Mouse (Mus musculus) cerebellum, postnatal 10 days (tissue): ENCODE results near the gene Plin1.

Experiments
- DNase-seq, 2 experiments: peaks; one replicate each; pipeline ENCODE4 v3.0.0; 2021; ENCODE audit warnings: mixed read lengths in 2 of 2

The Plin1 gene

DNA sequence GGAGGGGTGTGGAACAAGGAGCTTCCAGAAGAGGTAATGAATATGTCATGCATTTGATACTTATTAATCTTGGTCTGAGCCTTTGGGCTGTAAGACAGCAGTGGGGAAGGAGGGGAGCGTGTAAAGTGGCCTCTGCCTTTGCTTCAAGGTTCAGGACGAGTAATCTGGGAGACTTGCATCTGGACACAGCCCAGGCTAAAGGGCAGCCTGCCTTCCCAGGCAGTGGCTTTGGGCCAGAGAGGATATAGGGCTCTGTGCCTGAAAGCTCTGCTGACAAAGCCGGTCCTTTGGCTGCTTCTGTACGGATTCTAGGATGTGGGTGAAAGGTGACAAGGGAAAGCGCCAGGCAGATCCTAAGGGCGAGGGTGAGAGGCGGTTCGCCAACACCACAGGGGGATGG is 1.9 kb upstream of the Plin1 start:
- DNase-seq = peak; percentile 48 to 54

DNA sequence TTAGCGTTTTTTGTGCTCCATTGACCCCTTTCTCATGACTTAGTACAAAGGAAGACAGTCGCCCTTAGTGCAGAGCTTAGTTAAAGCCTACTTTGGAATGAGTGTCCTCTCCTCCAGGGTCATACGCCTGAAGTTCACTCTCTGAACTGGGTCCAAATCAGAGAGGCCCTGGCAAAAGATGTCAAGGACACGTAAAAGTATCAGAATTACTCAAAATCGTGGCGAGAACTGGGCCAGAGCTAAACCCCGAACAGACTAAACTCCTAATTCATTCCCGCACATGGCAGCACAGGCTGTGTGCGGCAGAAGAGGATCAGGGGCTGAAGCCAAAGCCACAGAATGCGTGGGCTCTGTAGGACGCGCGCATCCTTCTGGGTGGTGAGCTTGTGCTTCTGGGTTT is 1.3 kb downstream of the Plin1 start:
- no peak for DNase-seq

DNA sequence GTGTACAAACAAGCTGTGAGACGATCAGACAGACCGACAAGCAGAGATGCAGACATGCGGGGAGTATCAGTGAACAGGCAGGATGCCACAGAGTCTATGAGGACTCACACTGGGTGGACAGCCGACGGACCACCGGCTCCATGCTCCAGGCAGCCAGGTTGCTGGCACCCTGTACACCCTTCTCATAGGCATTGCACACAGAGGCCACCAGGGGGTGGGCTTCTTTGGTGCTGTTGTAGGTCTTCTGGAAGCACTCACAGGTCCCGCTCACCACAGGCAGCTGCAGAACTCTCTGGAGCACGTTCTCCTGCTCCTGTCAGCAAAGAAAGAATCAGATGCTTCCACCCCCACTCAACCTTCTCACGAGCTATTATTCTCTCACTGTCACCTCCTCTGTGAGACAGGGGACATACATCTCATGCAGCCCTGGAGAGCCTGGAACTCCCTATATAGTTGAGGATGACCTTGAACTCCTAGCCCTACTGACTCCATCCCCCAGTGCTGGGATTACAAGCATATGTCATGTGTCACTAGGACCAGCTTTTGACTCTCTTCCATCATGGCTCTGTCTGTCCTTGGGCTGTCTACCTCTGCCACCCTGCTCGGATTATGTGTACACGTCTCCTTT is 2.8 kb downstream of the Plin1 start:
- peak; percentile 30 to 34 for DNase-seq

DNA sequence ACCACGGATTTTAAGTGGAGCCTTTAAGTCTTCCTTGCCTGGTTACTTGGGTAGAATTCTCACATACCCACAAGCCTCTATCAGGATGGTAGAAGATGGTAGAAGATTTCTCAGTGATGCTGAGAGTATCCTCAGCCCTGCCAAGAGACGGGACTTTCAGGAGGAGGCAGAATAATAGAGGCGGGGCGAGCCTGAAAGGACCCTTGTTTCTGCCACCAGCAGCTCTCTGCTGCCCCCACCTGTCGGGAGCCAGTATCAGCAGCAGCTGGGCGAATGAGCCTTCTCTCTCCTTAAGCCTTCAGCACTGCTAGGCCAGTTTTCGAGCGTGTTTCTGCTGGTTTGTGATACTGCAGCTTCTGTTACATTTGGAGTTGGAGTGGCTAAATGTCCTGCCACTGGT is 3.5 kb downstream of the Plin1 start:
- peak; percentile 81 to 82 for DNase-seq

DNA sequence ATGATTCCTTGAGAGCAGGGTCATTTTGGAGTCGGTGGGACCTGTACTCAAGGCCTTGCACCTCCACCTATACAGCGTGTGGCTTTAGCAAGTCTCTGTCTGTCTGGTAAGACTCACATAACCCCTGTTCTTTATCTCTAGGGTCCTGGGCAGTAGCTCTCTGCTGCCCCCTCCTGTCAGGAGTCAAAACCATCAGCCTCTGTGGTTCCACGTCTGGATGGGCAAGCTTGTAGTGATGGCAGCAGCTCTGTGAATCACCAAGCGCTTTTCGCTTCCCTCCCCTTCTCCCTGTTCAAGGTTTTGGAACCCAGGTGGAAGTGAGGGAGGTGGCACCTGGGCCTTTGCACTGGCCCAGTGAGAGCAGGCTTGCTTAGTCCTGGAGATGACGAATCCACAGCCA is 4.5 kb downstream of the Plin1 start:
- peak; percentile 62 to 69 for DNase-seq

DNA sequence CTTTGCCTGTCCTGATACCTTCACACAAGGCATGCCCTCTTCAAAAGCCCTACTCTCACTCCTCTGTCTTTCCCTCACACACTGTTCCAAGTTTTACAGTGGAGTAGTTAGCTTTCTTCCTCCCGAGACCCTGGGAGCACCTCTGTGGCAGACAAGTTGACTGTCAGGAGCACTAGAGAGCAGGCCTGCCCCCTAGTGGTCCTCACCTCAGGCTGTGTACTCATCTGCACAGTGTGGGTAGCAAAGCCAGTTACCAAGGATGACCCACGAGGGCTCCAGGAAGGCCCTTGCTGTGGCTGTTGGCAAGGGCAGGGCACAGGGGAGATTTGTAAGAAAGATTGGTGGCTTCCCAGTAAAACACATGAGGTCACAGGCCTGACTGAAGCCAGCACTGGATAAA is 5.6 kb downstream of the Plin1 start:
- peak; percentile 71 to 73 for DNase-seq

DNA sequence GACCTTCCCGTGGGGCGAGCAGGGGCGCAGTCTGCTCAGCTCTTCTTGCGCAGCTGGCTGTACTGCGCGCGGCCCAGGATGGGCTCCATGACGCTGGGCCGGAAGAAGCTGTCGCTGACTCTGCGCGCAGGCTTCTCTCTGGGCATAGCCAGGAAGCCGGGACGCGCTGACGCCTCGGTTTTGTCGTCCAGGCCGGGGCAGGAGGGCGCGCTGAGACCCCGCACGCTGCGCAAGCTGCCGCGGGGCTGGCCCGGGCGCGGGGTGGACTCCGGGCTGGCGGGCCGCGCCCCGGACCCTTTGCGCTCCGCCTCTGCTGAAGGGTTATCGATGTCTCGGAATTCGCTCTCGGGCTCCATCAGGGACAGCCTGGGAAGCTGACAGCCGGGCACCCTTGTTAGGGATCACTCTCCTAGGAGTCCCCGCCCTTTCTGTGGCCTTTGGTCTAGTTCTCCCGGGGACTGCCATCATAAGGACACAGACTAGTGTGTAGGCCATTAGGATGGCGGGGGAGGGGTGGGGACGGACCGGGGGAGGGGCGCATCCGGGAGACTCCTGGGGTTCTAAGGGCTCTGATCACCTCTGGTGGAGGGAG is 11.2 kb downstream of the Plin1 start:
- peak; percentile 57 to 60 for DNase-seq

DNA sequence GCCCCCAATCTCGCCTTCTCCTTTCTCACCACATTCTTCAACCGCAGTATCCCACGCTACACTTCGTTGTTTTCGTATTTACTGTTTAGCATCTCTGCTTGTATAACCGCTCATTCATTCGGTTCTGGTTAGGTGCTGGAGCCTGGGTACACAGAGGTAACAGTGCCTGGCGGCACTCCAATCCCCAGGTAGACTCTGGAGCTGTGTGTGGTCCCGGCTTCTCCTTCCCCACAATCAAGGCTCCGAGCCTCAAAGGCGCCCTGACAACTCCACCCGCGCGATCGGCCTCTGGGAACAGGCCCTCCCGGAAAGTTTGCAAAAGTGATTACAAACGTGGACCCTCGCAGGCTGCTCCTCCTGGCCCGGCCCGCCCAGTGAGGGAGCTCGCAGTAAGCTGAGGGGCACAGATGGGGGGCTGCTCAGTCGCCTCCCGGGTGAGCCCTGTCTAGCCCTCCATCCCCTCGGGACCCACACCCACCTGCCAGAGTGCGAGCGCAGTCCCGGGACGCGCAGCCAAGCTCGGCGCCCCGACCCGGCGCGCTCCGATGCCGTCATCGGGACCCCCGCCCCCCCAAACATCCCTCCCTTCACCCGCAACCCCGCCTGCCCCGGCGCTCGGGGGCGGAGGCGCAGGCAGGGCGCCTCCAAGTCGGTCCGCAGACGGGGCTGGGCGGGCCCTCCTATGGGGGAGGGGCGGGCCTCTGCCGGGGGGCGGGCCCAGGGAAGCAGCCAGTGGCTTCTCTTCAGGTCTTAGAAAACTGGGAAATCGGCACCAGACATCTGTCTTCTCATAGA is 17.3 kb downstream of the Plin1 start, which contains the start of gene Kif7:
TSS of gene Kif7 (minus strand) at position 534 of the 795 bp plus-strand sequence.
- DNase-seq = peak; percentile 78 to 86

DNA sequence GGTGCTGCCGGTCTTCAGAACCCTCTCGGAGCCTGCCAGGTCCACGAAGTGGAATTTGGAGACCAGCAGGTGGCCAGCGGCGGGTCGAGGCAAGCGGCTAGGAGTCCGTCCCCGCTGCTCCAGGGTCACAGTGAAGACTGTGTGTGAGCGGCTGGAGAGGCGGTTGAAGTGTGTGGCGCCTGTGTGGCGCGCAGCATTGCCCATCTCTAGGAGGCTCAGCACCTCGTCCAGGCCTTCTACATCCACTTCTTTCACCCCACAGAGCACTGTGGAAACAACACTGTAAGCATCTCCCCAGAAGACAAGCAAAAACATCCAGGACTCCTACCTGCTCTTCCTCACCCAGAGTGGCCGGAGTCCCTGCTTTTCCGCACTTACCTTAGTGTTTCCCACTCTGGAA is 21.9 kb downstream of the Plin1 start:
- DNase-seq = peak in 1 of 2 experiments; percentile 42

DNA sequence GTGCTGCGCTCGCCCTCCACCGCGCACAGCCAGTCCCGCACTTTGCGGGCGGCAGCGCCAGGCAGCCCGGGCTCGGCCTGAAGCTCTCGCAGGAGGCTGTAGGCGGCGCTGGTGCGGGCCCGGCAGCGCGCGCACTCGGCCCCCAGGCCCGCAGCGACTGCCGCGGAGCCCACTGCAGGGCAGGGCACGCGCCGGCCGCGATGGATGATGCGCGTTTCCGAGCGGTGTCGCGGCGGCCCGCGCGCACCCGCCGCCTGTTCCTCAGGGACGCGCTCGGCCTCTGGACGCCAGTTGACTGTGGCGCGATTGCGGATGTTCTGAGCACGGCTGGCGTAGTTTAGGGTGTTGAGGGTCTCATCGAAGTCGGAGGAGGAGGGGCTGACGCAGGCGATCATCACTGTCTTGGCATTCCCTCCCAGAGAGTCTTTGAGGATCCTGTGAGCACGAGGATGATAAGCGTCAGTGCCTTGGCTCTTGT is 22.5 kb downstream of the Plin1 start:
- peak; percentile 85 for DNase-seq

DNA sequence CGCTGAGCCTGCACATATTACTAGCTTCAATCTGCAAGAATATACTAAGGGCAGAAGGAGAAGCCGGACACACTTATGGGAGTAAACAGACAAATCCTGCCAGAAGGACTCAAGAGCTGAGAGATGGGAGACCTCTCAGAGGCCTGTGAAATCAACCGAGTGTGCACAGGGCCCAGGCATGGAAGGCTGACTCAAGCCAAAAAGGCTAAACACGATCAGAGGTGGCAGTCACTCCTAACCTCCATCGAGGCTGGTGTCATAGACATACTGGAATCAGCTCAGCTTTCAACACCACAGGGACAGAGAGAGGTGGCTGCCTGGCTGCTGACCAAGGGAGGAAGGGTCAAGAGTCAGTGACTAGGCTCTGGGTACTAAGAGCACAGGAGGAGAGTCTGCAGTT is 27.5 kb downstream of the Plin1 start:
- DNase-seq = no peak

DNA sequence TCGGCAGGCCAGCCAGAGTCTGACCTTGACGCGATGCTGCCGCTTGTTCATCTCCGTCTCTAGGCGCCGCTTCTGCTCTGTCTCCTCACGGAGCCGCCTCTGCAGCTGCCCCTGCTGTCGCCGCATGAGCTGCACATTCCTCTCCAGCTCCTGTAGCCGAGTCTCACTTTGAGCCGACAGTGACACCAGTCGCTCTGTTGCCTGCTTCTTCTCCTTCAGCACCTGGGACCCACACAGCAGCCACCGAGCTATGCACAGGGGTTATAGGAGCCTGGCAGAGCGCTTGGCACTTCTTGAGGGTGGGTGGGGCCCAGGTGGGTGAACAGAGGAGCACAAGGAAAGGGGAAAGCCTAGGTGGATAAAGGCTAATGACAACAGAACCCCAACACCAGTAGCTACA is 29.9 kb downstream of the Plin1 start:
- no peak for DNase-seq

DNA sequence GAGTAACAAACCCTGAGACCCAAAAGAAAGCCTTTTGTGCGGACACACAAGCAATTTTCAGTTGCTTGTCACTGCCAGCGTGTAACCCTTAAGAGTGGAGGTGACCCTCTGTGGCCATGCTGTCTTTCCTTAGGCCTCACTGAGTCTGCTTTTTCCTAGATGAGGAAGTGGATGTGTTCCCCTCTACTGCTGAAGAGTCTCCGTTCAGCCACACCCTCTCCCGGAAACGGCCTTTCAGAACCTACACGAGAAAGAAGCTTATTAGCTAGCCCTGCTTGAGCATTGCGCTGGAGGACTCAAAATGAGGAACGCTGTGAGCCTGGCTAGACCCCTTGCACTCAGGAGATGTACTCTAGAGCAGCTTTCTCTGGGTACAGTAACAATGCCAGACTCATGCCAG is 36.2 kb downstream of the Plin1 start:
- no peak for DNase-seq

DNA sequence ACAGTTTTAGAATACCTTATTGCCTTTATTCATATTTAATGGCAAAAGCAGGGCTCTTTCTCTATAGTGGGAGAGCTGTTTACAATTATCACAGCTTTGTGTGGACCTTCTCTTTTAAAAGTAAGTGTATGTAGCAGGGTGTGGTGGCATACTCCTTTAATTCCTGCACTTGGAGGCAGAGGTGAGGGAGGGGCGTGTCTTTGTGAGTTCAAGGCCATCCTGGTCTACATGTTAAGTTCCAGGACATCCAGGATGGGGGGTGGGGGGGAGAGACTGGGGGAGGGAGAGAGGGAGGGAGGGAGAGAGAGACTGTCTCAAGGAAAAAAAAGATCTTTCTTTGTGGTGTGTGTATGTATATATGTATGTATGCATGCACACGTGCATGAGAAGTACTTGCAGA is 52.5 kb downstream of the Plin1 start:
- no peak for DNase-seq

DNA sequence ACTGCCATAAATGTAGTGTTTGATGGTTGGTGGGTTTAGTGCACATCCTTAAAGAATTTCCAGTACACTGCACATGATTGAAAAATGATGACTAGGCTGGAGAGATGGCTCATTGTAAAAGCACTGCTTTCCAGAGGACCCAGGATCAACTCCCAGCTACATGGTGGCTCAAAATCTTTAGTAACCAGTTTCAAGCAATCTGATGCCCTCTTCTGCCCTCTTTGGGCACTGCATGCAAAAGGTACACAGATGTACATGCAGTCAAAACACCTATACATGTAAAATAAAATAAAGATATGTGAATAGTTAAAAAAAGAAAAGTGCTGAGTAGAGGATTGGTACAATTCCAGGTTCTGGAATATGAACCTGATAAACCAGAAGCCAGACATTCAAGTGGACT is 53.5 kb downstream of the Plin1 start:
- DNase-seq = peak; percentile 30 to 33

DNA sequence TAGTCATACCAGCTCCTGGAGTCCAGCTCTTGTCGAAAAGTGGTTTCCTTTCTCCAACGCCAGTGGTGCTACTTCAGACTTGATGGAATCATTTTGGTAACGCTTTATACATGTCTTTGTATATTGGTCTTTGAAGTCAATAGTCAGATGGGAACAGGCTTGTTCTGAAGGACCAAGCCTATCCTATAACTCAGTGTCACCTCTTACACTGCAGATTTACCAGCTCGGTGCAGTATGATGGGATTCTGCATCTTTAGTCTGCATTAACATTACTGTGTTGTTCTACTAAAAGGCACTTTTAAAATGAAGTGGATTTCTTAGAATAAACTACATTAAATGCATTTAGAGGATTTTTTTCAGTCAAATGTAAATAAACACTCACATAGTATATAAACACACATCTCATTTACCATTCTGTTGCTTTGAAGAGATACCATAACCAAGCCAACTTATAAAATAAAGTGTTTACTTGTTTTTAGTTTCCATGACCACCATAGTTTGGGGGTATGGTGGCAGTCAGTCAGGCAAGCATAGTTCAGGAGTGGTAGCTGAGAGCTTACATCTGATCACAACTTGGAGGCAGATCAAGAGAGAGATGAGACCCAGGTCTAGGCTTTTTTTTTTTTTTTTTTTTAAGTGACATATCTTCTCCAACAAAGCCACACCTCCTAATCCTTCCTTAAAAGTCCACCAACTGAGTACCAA is 61.7 kb downstream of the Plin1 start:
- DNase-seq = no peak
